Mouse (Mus musculus) left cerebral cortex, postnatal 4 days (tissue): ENCODE results near the gene Gm12258. TPM values are rescaled to one million over a fixed set of nuclear protein-coding genes. Genes with fewer than 3 reads are reported as not detected.

Source experiments
- DNase-seq: peaks from one replicate; pipeline ENCODE4 v3.0.0-alpha.2; 2022
- intact Hi-C: fragments of 180-260 bp; cut with DNase I; formaldehyde crosslinking; loops from one replicate; pipeline ENCODE4 v1.15.1; 2025
- total RNA-seq, 2 experiments: library from RNA; stranded (reverse); gene quantifications; 2 replicates each; pipeline ENCODE4 v1.2.3; 2021

Gene Gm12258
- total RNA-seq, 2 experiments from 2014 or later: 18.4 TPM

- no peak for DNase-seq
- intact Hi-C loops: no loop called here
These were observed 50.5 kb downstream of the Gm12258 start for GRCm38 (mm10) chr11:58897485-58897884.

DNA sequence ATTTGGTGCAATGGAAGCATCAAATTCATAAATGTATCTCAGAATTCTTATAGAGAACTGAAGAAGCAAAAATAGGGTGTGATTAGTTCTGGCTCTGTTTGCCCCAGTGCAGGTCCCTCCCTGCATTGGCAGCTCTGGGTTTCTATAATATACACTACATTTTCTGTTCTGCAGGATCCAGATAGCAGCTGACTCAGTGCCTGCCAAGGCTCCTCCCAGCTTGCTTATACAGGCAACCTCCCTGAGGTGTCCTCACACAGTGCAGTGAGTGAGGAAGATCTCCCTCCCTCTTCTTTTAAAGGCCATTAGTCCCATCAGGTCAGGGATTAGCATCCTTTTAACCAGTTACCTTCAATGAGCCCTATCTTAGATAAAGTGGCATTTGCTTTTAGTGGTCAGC lies 54.1 kb downstream of the Gm12258 start:
- intact Hi-C loops: no loop called here
- no peak for DNase-seq

DNA sequence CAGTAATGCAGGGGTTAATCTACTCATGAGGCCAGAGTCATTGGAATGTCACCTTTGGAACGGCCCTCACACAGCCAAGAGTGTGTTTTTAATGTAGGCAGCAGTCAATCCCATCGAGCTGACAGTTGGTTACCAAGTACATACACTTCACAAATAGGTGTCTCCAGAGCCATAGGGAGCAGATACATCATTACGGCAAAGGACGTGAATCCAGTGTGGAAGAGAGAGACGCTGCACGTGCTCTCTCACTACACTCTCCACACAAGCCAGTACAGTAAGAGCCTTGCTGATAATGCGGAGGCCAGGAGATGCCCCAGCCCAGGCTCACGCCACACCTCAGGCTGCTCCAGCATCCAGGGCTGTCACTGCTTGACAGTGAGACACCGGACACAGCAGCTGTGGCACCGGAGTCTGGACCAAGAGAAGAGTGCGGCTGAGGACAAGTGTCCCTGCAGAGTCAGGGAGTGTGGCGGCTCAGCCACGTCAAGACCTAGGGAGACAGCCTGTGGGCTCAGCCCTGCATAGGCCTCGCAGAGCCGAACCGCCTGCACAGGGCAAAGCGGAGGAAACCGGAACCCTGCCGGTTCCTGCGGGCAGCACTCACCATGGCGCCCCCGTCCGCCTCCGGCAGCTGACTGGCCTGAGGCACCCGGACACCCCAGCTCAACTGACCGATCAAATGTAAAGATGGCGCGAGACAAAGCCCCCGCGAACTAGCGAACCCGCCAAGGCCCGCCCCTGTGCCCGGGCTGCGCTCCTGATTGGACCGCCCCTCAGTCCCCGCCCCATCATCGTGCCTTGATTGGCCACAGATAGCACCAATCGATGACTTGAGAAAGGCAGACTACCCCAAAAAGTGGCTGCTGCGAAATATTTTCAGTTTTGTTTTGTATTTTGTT lies 56.8 kb downstream of the Gm12258 start, which contains the start of gene Zfp39:
Zfp39 (minus strand) TSS at position 715 of the 899 bp plus-strand sequence.
- intact Hi-C loops: no loop called here
- peak; percentile 96 for DNase-seq

DNA sequence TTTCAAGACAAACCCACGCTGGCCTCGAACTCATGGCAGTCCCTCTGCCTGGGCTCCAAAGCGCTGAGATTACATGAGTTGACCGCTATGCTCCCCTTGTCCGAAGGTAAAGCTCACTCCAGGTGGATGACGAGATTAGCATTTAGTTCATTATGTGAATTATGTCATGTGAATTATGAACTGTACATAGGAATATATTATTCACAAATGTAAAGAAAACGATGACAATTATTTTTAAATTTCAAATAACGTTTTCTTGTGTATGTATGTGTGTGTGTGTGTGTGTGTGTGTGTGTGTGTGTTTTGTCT lies 57.4 kb downstream of the Gm12258 start:
- DNase-seq: no peak
- intact Hi-C loops: no loop called here

- DNase-seq: no peak
These were observed 57.9 kb downstream of the Gm12258 start for GRCm38 (mm10) chr11:58904838-58905237.

More at GRCm38 (mm10) chr11:58904838-58905237, 57.9 kb downstream of the Gm12258 start:
- intact Hi-C loops: no loop called here

Other genes with a start within 250 kb of the Gm12258 start
- gene 2210407C18Rik, start 231.1 kb upstream of the Gm12258 start, total RNA-seq: not detected
- not detected for gene Olfr323, start 216.7 kb upstream of the Gm12258 start, total RNA-seq
- under 1 TPM in 1 of 2 experiments, not detected in 1; 0.26 TPM for gene Trim58, start 206.7 kb upstream of the Gm12258 start, total RNA-seq
- gene Olfr322, start 188.4 kb upstream of the Gm12258 start, total RNA-seq: not detected
- gene Olfr320, start 166.1 kb upstream of the Gm12258 start, total RNA-seq: not detected
- not detected for gene Olfr319, start 148.0 kb upstream of the Gm12258 start, total RNA-seq
- gene Olfr318, start 123.1 kb upstream of the Gm12258 start, total RNA-seq: not detected
- gene Olfr317, start 107.9 kb upstream of the Gm12258 start, total RNA-seq: under 1 TPM in 1 of 2 experiments, not detected in 1; 0.30 TPM
- gene Olfr316, start 94.4 kb upstream of the Gm12258 start, total RNA-seq: not detected
- not detected for gene Olfr315, start 74.0 kb upstream of the Gm12258 start, total RNA-seq
- not detected for gene Olfr314, start 64.2 kb upstream of the Gm12258 start, total RNA-seq
- 1 to 10 TPM; 1.6 to 1.8 TPM for gene Fam183b, start 45.2 kb upstream of the Gm12258 start, total RNA-seq
- not detected for gene Olfr313, start 32.2 kb upstream of the Gm12258 start, total RNA-seq
- not detected for gene Olfr312, start 17.9 kb upstream of the Gm12258 start, total RNA-seq
- not detected for gene Olfr311, start 7.9 kb upstream of the Gm12258 start, total RNA-seq
- 10 to 100 TPM; 14.5 to 14.6 TPM for gene 2810021J22Rik, start 20.1 kb downstream of the Gm12258 start, total RNA-seq
- 10 to 100 TPM; 11.9 to 12.4 TPM for gene Zfp39, start 57.1 kb downstream of the Gm12258 start, total RNA-seq
- gene Btnl10, start 70.8 kb downstream of the Gm12258 start, total RNA-seq: under 1 TPM; 0.20 to 0.40 TPM
- gene Rnf187, start 91.8 kb downstream of the Gm12258 start, total RNA-seq: 100 to 1,000 TPM; 386 to 426 TPM
- gene Hist3h2ba, start 101.8 kb downstream of the Gm12258 start, total RNA-seq: 100 to 1,000 TPM; 299 to 314 TPM
- 100 to 1,000 TPM in 1 of 2 experiments, 10 to 100 TPM in 1; 95.0 to 101 TPM for gene Hist3h2a, start 107.5 kb downstream of the Gm12258 start, total RNA-seq
- 1 to 10 TPM; 1.8 to 2.0 TPM for gene Trim17, start 107.5 kb downstream of the Gm12258 start, total RNA-seq
- gene Trim11, start 130.9 kb downstream of the Gm12258 start, total RNA-seq: 10 to 100 TPM; 26.0 to 27.0 TPM